Mouse (Mus musculus): Measurements from ENCODE around the gene Cfap46. TPM values are rescaled to one million over a fixed set of nuclear protein-coding genes. Genes with fewer than 3 reads are reported as not detected.
"Not testable (repeated sequence)": the region's sequence is repeated elsewhere in the genome, so short reads cannot be mapped to it uniquely, and the experiment has no call there.

Cfap46 gene
- total and polyA plus RNA-seq, 2 experiments from 2014 or later: 3.1 to 4.5 TPM

GRCm38 (mm10) chr7:139666871-139667270 is 16.7 kb downstream of the Cfap46 start:
- DNase-seq (peak; percentile 81), ATAC-seq (peak; percentile 74; the same call in 1 of the 2 replicates)
- peaks cover 5% of the 10 kb centered on the region; the same call in 1 of the 2 replicates for H3K4me1 ChIP-seq (ENCODE audit: insufficient read depth)
- no peak overlapping the region for H3K4me2 ChIP-seq (ENCODE audit: low read depth)
- H3K4me3 ChIP-seq (ENCODE audit: low read depth, low read length): no peak overlapping the region
- H3K9ac ChIP-seq: no peak overlapping the region
- 42% methylated on average over 8 of the region's 8 CpGs for WGBS
- H3K27me3 ChIP-seq (ENCODE audit: insufficient read depth, low read length): no peaks in the 10 kb centered on the region; the same call in 1 of the 2 replicates
- H3K27ac ChIP-seq (ENCODE audit: low read depth, low read length): peak overlapping the region; percentile 29; the same call in 1 of the 2 replicates
- no peaks in the 10 kb centered on the region for H3K36me3 ChIP-seq (ENCODE audit: insufficient read depth)
- H3K9me3 ChIP-seq (ENCODE audit: low read length): no peaks in the 10 kb centered on the region
- TF ChIP-seq CTCF (IDR thresholded peaks at IDR 0.05; ENCODE audit: low read depth): no peak

- 72% methylated on average over 3 of the region's 3 CpGs for WGBS
- Histone ChIP-seq H3K36me3 (ENCODE audit: insufficient read depth) (no peaks in the 10 kb centered on the region), H3K9me3 (ENCODE audit: low read length) (no peaks in the 10 kb centered on the region), H3K4me1 (ENCODE audit: insufficient read depth) (peaks cover 5% of the 10 kb centered on the region; the same call in 1 of the 2 replicates), H3K9ac (no peak overlapping the region), H3K27me3 (ENCODE audit: insufficient read depth, low read length) (no peaks in the 10 kb centered on the region), H3K4me2 (ENCODE audit: low read depth) (no peak overlapping the region), H3K4me3 (ENCODE audit: low read depth, low read length) (no peak overlapping the region), H3K27ac (ENCODE audit: low read depth, low read length) (no peak overlapping the region)
- TF ChIP-seq CTCF (IDR thresholded peaks at IDR 0.05; ENCODE audit: low read depth): no peak
- DNase-seq (no peak), ATAC-seq (no peak)
Measured at GRCm38 (mm10) chr7:139663318-139663717, 20.3 kb downstream of the Cfap46 start.

DNA sequence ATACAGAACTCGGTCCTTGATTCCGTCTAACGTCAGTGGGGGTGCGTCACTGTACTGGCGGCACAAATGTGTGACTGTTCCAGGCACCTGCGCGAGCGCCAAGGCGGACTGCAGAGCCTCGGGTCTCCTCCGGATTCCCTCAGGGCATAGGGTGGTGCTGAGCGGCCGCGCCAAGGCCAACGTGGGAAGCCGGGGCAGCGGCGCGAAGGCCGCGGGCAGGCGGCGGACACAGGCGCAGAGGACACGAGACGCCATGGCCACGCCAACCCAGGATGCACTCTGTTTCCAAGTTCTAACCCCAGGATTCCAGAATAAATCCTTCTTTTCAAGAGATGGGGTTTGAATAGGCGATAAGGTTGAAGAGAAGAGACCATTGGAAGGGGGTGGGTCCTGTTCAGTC is 23.7 kb downstream of the Cfap46 start:
- H3K36me3 ChIP-seq (ENCODE audit: insufficient read depth); H3K27ac ChIP-seq (ENCODE audit: low read depth, low read length); H3K9me3 ChIP-seq (ENCODE audit: low read length); H3K9ac ChIP-seq; ATAC-seq; H3K27me3 ChIP-seq (ENCODE audit: insufficient read depth, low read length); H3K4me2 ChIP-seq (ENCODE audit: low read depth); H3K4me3 ChIP-seq (ENCODE audit: low read depth, low read length); DNase-seq; H3K4me1 ChIP-seq (ENCODE audit: insufficient read depth): not testable (repeated sequence)
- 94% methylated on average over 26 of the region's 28 CpGs for WGBS

GRCm38 (mm10) chr7:139649698-139650097 is 33.9 kb downstream of the Cfap46 start:
- no peak for TF ChIP-seq CTCF (IDR thresholded peaks at IDR 0.05; ENCODE audit: low read depth)
- WGBS: 82% methylated on average over 7 of the region's 7 CpGs
- Histone ChIP-seq H3K9ac (no peak overlapping the region), H3K36me3 (ENCODE audit: insufficient read depth) (no peaks in the 10 kb centered on the region), H3K27ac (ENCODE audit: low read depth, low read length) (no peak overlapping the region), H3K4me1 (ENCODE audit: insufficient read depth) (no peaks in the 10 kb centered on the region), H3K4me2 (ENCODE audit: low read depth) (no peak overlapping the region), H3K4me3 (ENCODE audit: low read depth, low read length) (no peak overlapping the region), H3K9me3 (ENCODE audit: low read length) (no peaks in the 10 kb centered on the region), H3K27me3 (ENCODE audit: insufficient read depth, low read length) (no peaks in the 10 kb centered on the region; the same call in 1 of the 2 replicates)
- DNase-seq (no peak), ATAC-seq (no peak)

DNA sequence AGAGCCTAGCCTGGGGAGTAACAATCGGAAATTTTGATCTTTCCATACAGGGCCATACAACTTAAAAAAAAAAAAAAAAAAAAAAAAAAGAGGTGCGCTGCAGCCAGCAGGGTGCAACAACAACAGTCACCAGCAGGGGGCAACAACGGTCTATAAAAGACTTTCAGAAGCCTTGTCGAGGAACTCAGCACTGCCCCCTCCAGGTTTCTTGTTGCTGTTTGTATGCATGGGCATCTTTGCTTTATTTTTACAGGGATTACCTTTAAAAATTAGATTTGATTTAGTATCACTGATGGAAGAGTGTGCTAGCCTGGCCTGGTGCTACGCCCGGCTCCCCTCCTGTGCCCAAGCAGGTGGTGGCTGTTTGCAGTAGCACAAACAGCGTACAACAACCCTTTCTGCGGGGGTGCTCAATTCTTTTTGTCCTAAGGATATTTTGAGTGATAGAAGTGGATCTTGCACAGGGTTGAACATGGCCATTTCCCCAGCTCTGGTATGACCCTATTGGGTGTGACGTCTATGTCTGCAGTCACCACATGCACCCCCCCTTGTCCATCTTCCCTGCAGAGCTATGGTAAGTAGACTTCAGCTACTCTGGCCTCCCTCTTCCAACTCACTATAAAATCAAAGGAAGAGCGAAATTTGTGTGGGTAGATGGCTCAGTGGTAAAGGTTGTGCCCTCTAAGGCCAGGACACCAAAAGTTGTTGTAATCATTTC is 35.4 kb downstream of the Cfap46 start:
- Histone ChIP-seq H3K4me1 (ENCODE audit: insufficient read depth) (no peaks in the 10 kb centered on the region), H3K27ac (ENCODE audit: low read depth, low read length) (no peak overlapping the region), H3K9me3 (ENCODE audit: low read length) (no peaks in the 10 kb centered on the region), H3K36me3 (ENCODE audit: insufficient read depth) (no peaks in the 10 kb centered on the region), H3K27me3 (ENCODE audit: insufficient read depth, low read length) (no peaks in the 10 kb centered on the region; the same call in 1 of the 2 replicates), H3K4me3 (ENCODE audit: low read depth, low read length) (no peak overlapping the region), H3K9ac (no peak overlapping the region), H3K4me2 (ENCODE audit: low read depth) (no peak overlapping the region)
- DNase-seq: peak; percentile 96
- WGBS: 42% methylated on average over 10 of the region's 10 CpGs
- TF ChIP-seq CTCF (IDR thresholded peaks at IDR 0.05; ENCODE audit: low read depth): peak; percentile 95
- peak; percentile 40; the same call in 1 of the 2 replicates for ATAC-seq

GRCm38 (mm10) chr7:139633393-139633792 is 50.2 kb downstream of the Cfap46 start:
- H3K4me1 ChIP-seq (ENCODE audit: insufficient read depth): no peaks in the 10 kb centered on the region
- TF ChIP-seq CTCF (IDR thresholded peaks at IDR 0.05; ENCODE audit: low read depth): no peak
- DNase-seq (peak; percentile 63), ATAC-seq (peak; percentile 64; the same call in 1 of the 2 replicates)
- H3K9me3 ChIP-seq (ENCODE audit: low read length): no peaks in the 10 kb centered on the region
- WGBS: 57% methylated on average over 2 of the region's 2 CpGs
- H3K4me2 ChIP-seq (ENCODE audit: low read depth): no peak overlapping the region
- no peaks in the 10 kb centered on the region for H3K36me3 ChIP-seq (ENCODE audit: insufficient read depth)
- no peak overlapping the region for H3K9ac ChIP-seq
- no peaks in the 10 kb centered on the region; the same call in 1 of the 2 replicates for H3K27me3 ChIP-seq (ENCODE audit: insufficient read depth, low read length)
- no peak overlapping the region for H3K4me3 ChIP-seq (ENCODE audit: low read depth, low read length)
- no peak overlapping the region for H3K27ac ChIP-seq (ENCODE audit: low read depth, low read length)

DNA sequence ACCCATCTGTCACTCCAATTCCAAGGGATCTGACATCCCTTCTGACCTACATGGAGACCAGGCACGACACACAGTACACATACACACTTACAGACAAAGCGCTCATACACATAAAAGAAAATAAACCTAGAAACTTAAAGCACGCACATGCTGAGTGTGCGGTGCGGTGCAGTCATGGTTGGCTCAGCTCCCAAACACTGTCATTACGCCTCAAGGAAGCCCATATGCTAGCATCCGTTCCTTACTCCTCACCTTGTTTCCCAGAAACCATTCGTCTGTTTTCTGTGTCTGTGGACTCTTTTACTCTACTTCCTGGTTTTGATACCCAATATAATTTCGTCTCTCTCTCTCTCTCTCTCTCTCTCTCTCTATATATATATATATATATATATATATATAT is 58.5 kb downstream of the Cfap46 start:
- H3K27ac ChIP-seq (ENCODE audit: low read depth, low read length): no peak overlapping the region
- no peak for ATAC-seq
- no peaks in the 10 kb centered on the region for H3K9me3 ChIP-seq (ENCODE audit: low read length)
- no peaks in the 10 kb centered on the region for H3K27me3 ChIP-seq (ENCODE audit: insufficient read depth, low read length)
- H3K36me3 ChIP-seq (ENCODE audit: insufficient read depth): no peaks in the 10 kb centered on the region
- no peak overlapping the region for H3K9ac ChIP-seq
- no peak overlapping the region for H3K4me2 ChIP-seq (ENCODE audit: low read depth)
- peak; percentile 59 for DNase-seq
- WGBS: 59% methylated on average over 9 of the region's 9 CpGs
- H3K4me1 ChIP-seq (ENCODE audit: insufficient read depth): no peaks in the 10 kb centered on the region
- no peak overlapping the region for H3K4me3 ChIP-seq (ENCODE audit: low read depth, low read length)
- TF ChIP-seq CTCF (IDR thresholded peaks at IDR 0.05; ENCODE audit: low read depth): no peak

Measured in forebrain, postnatal 0 days (tissue).